Mouse (Mus musculus): ENCODE results near the gene Camta1. TPM values are rescaled to one million over a fixed set of nuclear protein-coding genes. Genes with fewer than 3 reads are reported as not detected.

Camta1 gene
- polyA plus RNA-seq, 1 experiment: 3.6 TPM

GRCm38 (mm10) chr4:151798630-151799029, 63.0 kb downstream of the Camta1 start:
- 97% methylated on average over 2 of the region's 2 CpGs for WGBS
- DNase-seq (ENCODE audit: low read depth, low spot score): no peak

DNA sequence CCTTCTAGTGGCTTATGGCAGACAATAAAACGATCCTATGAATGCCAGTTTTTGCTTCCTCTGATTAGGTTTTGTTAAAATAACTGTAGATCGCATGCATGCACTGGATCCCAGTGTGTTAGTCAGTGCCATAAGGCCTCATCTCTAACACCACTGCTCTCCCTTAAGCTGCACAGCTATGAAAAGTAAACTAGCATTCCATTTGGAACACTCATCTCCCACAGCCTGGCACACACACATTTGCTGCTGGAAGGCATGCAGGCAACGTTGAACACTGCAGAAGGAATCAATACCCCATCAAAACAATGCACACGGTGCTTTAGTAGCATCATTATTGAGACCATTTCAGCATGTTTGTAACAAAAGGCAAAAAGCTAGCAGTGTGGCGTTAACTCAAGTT, 68.0 kb downstream of the Camta1 start:
- DNase-seq (ENCODE audit: low read depth, low spot score): no peak
- WGBS: 78% methylated on average over 5 of the region's 5 CpGs

GRCm38 (mm10) chr4:151786946-151787705, 74.5 kb downstream of the Camta1 start:
- DNase-seq (ENCODE audit: low read depth, low spot score): no peak
- WGBS: 92% methylated on average over 16 of the region's 16 CpGs

DNA sequence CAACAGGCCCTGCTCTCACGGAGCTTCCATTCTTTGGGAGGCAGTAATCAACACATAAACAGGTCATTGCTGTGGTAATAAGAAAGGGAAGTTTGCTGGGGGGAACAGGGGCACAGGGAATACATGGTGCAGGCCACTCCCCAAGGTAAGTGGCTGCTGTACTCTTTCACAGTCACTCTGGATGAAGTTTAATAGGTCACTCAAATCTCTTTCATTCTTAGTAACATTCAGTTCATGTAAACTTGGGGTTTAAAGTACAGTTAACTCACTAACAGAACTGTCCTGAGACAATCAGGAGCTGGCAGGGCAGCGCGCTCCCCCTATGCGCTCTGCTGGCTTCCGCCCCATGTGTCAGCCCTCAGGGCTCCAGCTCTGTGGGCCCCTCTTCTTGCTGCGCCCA, 81.2 kb downstream of the Camta1 start:
- 85% methylated on average over 6 of the region's 6 CpGs for WGBS
- no peak for DNase-seq (ENCODE audit: low read depth, low spot score)

- DNase-seq (ENCODE audit: low read depth, low spot score): no peak
- WGBS: 84% methylated on average over 12 of the region's 12 CpGs
Observed at GRCm38 (mm10) chr4:151779962-151780459, 81.7 kb downstream of the Camta1 start.

- WGBS: 23% methylated on average over 4 of the region's 4 CpGs
Observed at GRCm38 (mm10) chr4:151778511-151778910, 83.2 kb downstream of the Camta1 start.

GRCm38 (mm10) chr4:151777451-151777850, 84.2 kb downstream of the Camta1 start:
- WGBS: 42% methylated on average over 6 of the region's 6 CpGs
- no peak for DNase-seq (ENCODE audit: low read depth, low spot score)

More at GRCm38 (mm10) chr4:151778511-151778910, 83.2 kb downstream of the Camta1 start:
- peak; percentile 19 for DNase-seq (ENCODE audit: low read depth, low spot score)

DNA sequence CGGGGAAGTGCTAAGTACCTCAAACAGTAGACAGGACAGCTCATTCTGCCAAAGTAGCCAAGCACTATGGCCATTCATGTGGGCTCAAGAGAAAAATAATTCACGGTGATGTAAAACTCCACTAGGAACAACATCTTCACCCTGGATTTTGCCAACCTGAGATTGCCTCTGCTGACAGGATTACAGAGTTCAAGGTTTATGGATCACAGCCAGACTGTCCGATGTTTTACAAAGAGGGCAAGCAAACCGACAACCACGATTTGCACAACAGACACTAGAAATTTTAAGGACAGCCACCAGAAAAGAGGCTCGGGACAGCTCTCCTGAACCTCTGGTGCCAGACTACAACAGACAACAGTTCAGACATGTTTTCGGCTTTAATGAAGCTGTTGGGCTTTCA, 86.2 kb downstream of the Camta1 start:
- no peak for DNase-seq (ENCODE audit: low read depth, low spot score)
- 81% methylated on average over 7 of the region's 7 CpGs for WGBS

DNA sequence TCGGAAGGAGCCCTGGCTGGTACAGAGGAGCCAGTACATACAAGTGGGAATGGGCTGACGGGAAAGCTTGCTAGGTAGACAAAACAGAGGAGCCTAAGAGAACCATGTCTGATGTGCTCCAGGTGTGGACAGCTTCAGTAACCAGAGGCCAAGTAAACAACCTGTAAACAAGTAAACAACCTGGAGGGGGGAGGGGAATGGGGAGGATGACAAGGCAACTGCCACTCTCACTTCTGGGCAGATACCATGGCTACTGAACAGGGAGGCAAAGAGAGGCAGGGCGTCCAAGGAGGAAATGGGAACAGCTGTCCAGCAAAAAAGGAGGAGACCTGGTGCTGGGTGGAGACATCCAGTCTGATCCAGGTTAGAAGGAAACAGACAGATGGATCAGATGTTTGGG, 88.0 kb downstream of the Camta1 start:
- DNase-seq (ENCODE audit: low read depth, low spot score): no peak
- WGBS: 70% methylated on average over 3 of the region's 3 CpGs

- DNase-seq (ENCODE audit: low read depth, low spot score): no peak
- WGBS: 84% methylated on average over 5 of the region's 5 CpGs
Observed at GRCm38 (mm10) chr4:151773007-151773406, 88.7 kb downstream of the Camta1 start.

- WGBS: 55% methylated on average over 5 of the region's 5 CpGs
- no peak for DNase-seq (ENCODE audit: low read depth, low spot score)
Observed at GRCm38 (mm10) chr4:151770697-151771096, 91.0 kb downstream of the Camta1 start.

DNA sequence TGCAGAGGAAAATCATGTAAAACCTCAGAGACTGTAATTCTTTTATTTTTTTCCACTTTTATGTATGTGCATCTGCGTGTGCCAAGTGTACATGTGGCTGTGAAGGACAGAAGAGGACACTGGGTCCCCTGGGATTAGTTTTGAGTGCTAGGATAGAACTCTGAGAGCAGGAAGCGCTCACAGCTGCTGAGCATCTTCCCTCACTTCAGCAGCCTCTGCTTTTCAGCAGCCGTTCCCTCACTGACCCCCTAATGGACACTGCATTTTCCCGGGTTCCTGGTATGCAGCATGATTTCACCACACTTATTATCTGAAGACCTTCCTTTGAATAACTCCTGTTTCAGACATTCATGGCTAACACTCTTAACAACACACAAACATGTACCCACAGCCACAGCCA, 93.9 kb downstream of the Camta1 start:
- 79% methylated on average over 4 of the region's 4 CpGs for WGBS

GRCm38 (mm10) chr4:151767361-151767760, 94.3 kb downstream of the Camta1 start:
- no peak for DNase-seq (ENCODE audit: low read depth, low spot score)
- WGBS: 89% methylated on average over 8 of the region's 8 CpGs

More for the DNA sequence above, 93.9 kb downstream of the Camta1 start:
- no peak for DNase-seq (ENCODE audit: low read depth, low spot score)

GRCm38 (mm10) chr4:151765376-151765775, 96.3 kb downstream of the Camta1 start:
- 46% methylated on average over 4 of the region's 4 CpGs for WGBS
- no peak for DNase-seq (ENCODE audit: low read depth, low spot score)

- 42% methylated on average over 6 of the region's 6 CpGs for WGBS
- no peak for DNase-seq (ENCODE audit: low read depth, low spot score)
Observed at GRCm38 (mm10) chr4:151763928-151764327, 97.7 kb downstream of the Camta1 start.

DNA sequence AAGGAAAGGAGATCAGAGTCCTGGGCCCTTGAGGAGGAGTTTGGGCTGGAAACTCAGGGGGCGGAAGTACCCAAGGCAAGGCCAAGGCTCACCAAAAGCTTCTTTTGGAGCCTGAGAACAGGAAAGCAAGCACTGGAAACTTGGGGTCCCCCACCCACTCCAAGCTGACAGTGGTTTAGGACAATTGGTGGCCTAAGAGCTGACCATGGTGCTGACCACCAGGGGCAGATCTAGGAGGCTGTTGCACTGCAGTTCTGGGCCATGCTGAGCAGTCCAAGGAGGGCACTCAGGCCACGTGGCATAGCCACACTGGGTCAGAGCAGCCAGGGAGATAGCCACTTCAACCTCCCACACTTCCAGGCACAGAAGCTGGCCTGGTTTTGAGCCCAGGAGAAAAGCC, 102.6 kb downstream of the Camta1 start:
- 74% methylated on average over 2 of the region's 2 CpGs for WGBS
- no peak for DNase-seq (ENCODE audit: low read depth, low spot score)

DNA sequence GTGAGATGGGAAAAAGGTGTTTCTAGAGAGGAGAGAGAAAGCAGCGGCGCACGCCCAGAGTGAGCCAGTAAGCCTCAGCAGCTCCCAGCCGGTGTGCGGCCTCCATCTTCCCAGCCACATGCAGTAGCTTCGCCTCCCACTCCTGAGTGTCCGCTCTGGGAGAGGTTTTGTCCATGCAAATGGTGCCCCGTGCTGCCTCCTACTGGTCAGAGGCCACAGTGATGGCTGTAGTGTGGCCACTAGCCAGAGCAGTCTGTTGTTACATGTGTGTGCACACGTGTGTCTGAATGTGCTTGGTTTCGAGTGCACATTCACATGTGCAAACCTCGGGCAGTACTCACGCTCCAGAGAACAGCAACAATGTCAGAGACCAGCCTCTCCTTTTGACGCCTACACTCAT, 103.3 kb downstream of the Camta1 start:
- DNase-seq (ENCODE audit: low read depth, low spot score): no peak
- WGBS: 90% methylated on average over 13 of the region's 13 CpGs

DNA sequence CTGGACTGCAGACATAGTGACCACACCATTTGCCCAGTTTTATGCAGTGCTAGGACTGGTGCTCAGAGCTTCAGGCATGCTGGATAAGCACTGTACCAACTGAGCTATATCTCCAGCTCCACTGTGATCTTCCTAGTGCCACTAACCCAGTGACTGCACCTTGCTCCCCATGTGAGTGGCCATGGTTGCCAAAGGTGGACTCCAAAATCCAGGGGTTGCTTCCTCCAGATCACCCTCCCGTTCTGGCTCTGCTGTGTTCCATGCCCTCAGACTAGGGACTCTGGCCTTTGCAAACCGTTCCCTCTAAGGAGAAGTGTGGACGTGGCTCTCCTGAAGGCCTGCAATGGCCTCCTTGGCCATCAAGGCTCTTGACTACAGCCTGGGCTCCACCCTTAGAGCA, 104.4 kb downstream of the Camta1 start:
- 94% methylated on average over 3 of the region's 3 CpGs for WGBS
- no peak for DNase-seq (ENCODE audit: low read depth, low spot score)

- 32% methylated on average over 10 of the region's 10 CpGs for WGBS
- no peak for DNase-seq (ENCODE audit: low read depth, low spot score)
Observed at GRCm38 (mm10) chr4:151756400-151756799, 105.3 kb downstream of the Camta1 start.

- 50% methylated on average over 10 of the region's 10 CpGs for WGBS
- DNase-seq (ENCODE audit: low read depth, low spot score): no peak
Observed at GRCm38 (mm10) chr4:151753231-151753630, 108.4 kb downstream of the Camta1 start.

- WGBS: 72% methylated on average over 7 of the region's 7 CpGs
- DNase-seq (ENCODE audit: low read depth, low spot score): no peak
Observed at GRCm38 (mm10) chr4:151752551-151752950, 109.1 kb downstream of the Camta1 start.

All from large intestine, adult 2 months (tissue).